Mouse (Mus musculus): ENCODE data around the gene Fcgr3. TPM values are rescaled to one million over a fixed set of nuclear protein-coding genes. Genes with fewer than 3 reads are reported as not detected.
A peak's percentile ranks its signal among the peaks of the same experiment; 100 is the strongest.

Fcgr3 gene
- polyA plus RNA-seq, 1 experiment from 2014 or later = 5.5 TPM

- Histone ChIP-seq H3K36me3 (replicated peaks) (no peaks in the 10 kb centered on the region), H3K27me3 (replicated peaks; ENCODE audit: low read depth, poor library complexity, severe bottlenecking) (peaks cover 20% of the 10 kb centered on the region), H3K4me1 (peaks cover 12% of the 10 kb centered on the region), H3K27ac (replicated peaks) (no peak overlapping the region), H3K9me3 (no peaks in the 10 kb centered on the region), H3K4me3 (no peak overlapping the region)
- WGBS = 92% methylated on average over 7 of the region's 7 CpGs
- no peak for DNase-seq (ENCODE audit: low spot score)
These were observed 24.9 kb downstream of the Fcgr3 start for GRCm38 (mm10) chr1:171039880-171040279.

- H3K27me3 ChIP-seq (replicated peaks; ENCODE audit: low read depth, poor library complexity, severe bottlenecking) = peaks cover 25% of the 10 kb centered on the region
- WGBS = 80% methylated on average over 6 of the region's 6 CpGs
- H3K4me3 ChIP-seq = no peak overlapping the region
- no peaks in the 10 kb centered on the region for H3K9me3 ChIP-seq
- no peaks in the 10 kb centered on the region for H3K36me3 ChIP-seq (replicated peaks)
- DNase-seq (ENCODE audit: low spot score) = no peak
- no peak overlapping the region for H3K27ac ChIP-seq (replicated peaks)
- H3K4me1 ChIP-seq = peaks cover 19% of the 10 kb centered on the region
These were observed 25.6 kb downstream of the Fcgr3 start for GRCm38 (mm10) chr1:171039135-171039534.

GRCm38 (mm10) chr1:171037861-171038721 is 26.6 kb downstream of the Fcgr3 start:
- peak overlapping the region; percentile 89 for H3K4me3 ChIP-seq
- under 1% methylated on average over 47 of the region's 47 CpGs for WGBS
- H3K36me3 ChIP-seq (replicated peaks) = no peaks in the 10 kb centered on the region
- peak; percentile 91 for DNase-seq (ENCODE audit: low spot score)
- peaks cover 30% of the 10 kb centered on the region for H3K27me3 ChIP-seq (replicated peaks; ENCODE audit: low read depth, poor library complexity, severe bottlenecking)
- peak overlapping the region; percentile 80 for H3K27ac ChIP-seq (replicated peaks)
- H3K4me1 ChIP-seq = peaks cover 22% of the 10 kb centered on the region
- H3K9me3 ChIP-seq = no peaks in the 10 kb centered on the region

- peak; percentile 66 for DNase-seq (ENCODE audit: low spot score)
- Histone ChIP-seq H3K27ac (replicated peaks) (no peak overlapping the region), H3K36me3 (replicated peaks) (no peaks in the 10 kb centered on the region), H3K4me1 (peaks cover 28% of the 10 kb centered on the region), H3K9me3 (no peaks in the 10 kb centered on the region), H3K27me3 (replicated peaks; ENCODE audit: low read depth, poor library complexity, severe bottlenecking) (peaks cover 43% of the 10 kb centered on the region), H3K4me3 (peak overlapping the region; percentile 89)
- WGBS = 3% methylated on average over 22 of the region's 22 CpGs
These were observed 28.0 kb downstream of the Fcgr3 start for GRCm38 (mm10) chr1:171036550-171037324.

- H3K9me3 ChIP-seq = no peaks in the 10 kb centered on the region
- H3K4me3 ChIP-seq = peak overlapping the region; percentile 72; the same call in 1 of the 2 replicates
- 56% methylated on average over 11 of the region's 11 CpGs for WGBS
- no peak overlapping the region for H3K27ac ChIP-seq (replicated peaks)
- no peak for DNase-seq (ENCODE audit: low spot score)
- H3K4me1 ChIP-seq = peaks cover 28% of the 10 kb centered on the region
- H3K27me3 ChIP-seq (replicated peaks; ENCODE audit: low read depth, poor library complexity, severe bottlenecking) = peaks cover 55% of the 10 kb centered on the region
- H3K36me3 ChIP-seq (replicated peaks) = no peaks in the 10 kb centered on the region
These were observed 29.1 kb downstream of the Fcgr3 start for GRCm38 (mm10) chr1:171035611-171036010.

GRCm38 (mm10) chr1:171034201-171034600 is 30.5 kb downstream of the Fcgr3 start:
- WGBS = 7% methylated on average over 11 of the region's 11 CpGs
- peaks cover 28% of the 10 kb centered on the region for H3K4me1 ChIP-seq
- no peaks in the 10 kb centered on the region for H3K9me3 ChIP-seq
- no peaks in the 10 kb centered on the region for H3K36me3 ChIP-seq (replicated peaks)
- no peak overlapping the region for H3K27ac ChIP-seq (replicated peaks)
- DNase-seq (ENCODE audit: low spot score) = no peak
- peak overlapping the region; percentile 72 for H3K4me3 ChIP-seq
- H3K27me3 ChIP-seq (replicated peaks; ENCODE audit: low read depth, poor library complexity, severe bottlenecking) = peaks cover 65% of the 10 kb centered on the region

- Histone ChIP-seq H3K27ac (replicated peaks) (no peak overlapping the region; the same call in 1 of the 2 replicates), H3K4me3 (peak overlapping the region; percentile 72), H3K36me3 (replicated peaks) (no peaks in the 10 kb centered on the region), H3K27me3 (replicated peaks; ENCODE audit: low read depth, poor library complexity, severe bottlenecking) (peaks cover 65% of the 10 kb centered on the region), H3K9me3 (no peaks in the 10 kb centered on the region), H3K4me1 (peaks cover 28% of the 10 kb centered on the region)
- whole genome bisulfite sequencing = under 1% methylated on average over 20 of the region's 20 CpGs
- peak; percentile 89 for DNase-seq (ENCODE audit: low spot score)
These were observed 31.0 kb downstream of the Fcgr3 start for GRCm38 (mm10) chr1:171033756-171034155.

- H3K36me3 ChIP-seq (replicated peaks) = no peaks in the 10 kb centered on the region
- H3K4me1 ChIP-seq = peaks cover 28% of the 10 kb centered on the region
- peak overlapping the region; percentile 72 for H3K4me3 ChIP-seq
- under 1% methylated on average over 16 of the region's 16 CpGs for WGBS
- H3K27me3 ChIP-seq (replicated peaks; ENCODE audit: low read depth, poor library complexity, severe bottlenecking) = peaks cover 65% of the 10 kb centered on the region
- peak; percentile 57 for DNase-seq (ENCODE audit: low spot score)
- H3K9me3 ChIP-seq = no peaks in the 10 kb centered on the region
- H3K27ac ChIP-seq (replicated peaks) = no peak overlapping the region; the same call in 1 of the 2 replicates
These were observed 31.5 kb downstream of the Fcgr3 start for GRCm38 (mm10) chr1:171033196-171033595.

- Histone ChIP-seq H3K4me1 (peaks cover 28% of the 10 kb centered on the region), H3K9me3 (no peaks in the 10 kb centered on the region), H3K4me3 (peak overlapping the region; percentile 72), H3K36me3 (replicated peaks) (no peaks in the 10 kb centered on the region), H3K27ac (replicated peaks) (no peak overlapping the region), H3K27me3 (replicated peaks; ENCODE audit: low read depth, poor library complexity, severe bottlenecking) (peaks cover 65% of the 10 kb centered on the region)
- 5% methylated on average over 10 of the region's 10 CpGs for WGBS
- DNase-seq (ENCODE audit: low spot score) = no peak
These were observed 32.0 kb downstream of the Fcgr3 start for GRCm38 (mm10) chr1:171032691-171033090.

GRCm38 (mm10) chr1:171031752-171032151 is 33.0 kb downstream of the Fcgr3 start:
- DNase-seq (ENCODE audit: low spot score) = no peak
- H3K9me3 ChIP-seq = no peaks in the 10 kb centered on the region
- H3K27me3 ChIP-seq (replicated peaks; ENCODE audit: low read depth, poor library complexity, severe bottlenecking) = peaks cover 65% of the 10 kb centered on the region
- H3K36me3 ChIP-seq (replicated peaks) = no peaks in the 10 kb centered on the region
- peaks cover 28% of the 10 kb centered on the region for H3K4me1 ChIP-seq
- H3K27ac ChIP-seq (replicated peaks) = no peak overlapping the region
- no peak overlapping the region for H3K4me3 ChIP-seq
- 89% methylated on average over 3 of the region's 3 CpGs for WGBS

GRCm38 (mm10) chr1:171019311-171019950 is 45.3 kb downstream of the Fcgr3 start:
- no peaks in the 10 kb centered on the region for H3K27me3 ChIP-seq (replicated peaks; ENCODE audit: low read depth, poor library complexity, severe bottlenecking)
- H3K27ac ChIP-seq (replicated peaks) = no peak overlapping the region
- no peaks in the 10 kb centered on the region for H3K4me1 ChIP-seq
- 86% methylated on average over 7 of the region's 7 CpGs for WGBS
- no peaks in the 10 kb centered on the region for H3K9me3 ChIP-seq
- H3K4me3 ChIP-seq = no peak overlapping the region
- no peak for DNase-seq (ENCODE audit: low spot score)
- no peaks in the 10 kb centered on the region for H3K36me3 ChIP-seq (replicated peaks)

- H3K36me3 ChIP-seq (replicated peaks) = no peaks in the 10 kb centered on the region
- no peak within 1 kb of the TSS for H3K27ac ChIP-seq (replicated peaks)
- WGBS = 77% methylated on average over 2 of the region's 2 CpGs
These were observed 46.0 kb downstream of the Fcgr3 start, which contains the start of gene Fcgr4 for GRCm38 (mm10) chr1:171018737-171019136. Gene Fcgr4, plus strand, starts transcription at chr1:171018920.

More at GRCm38 (mm10) chr1:171018737-171019136, 46.0 kb downstream of the Fcgr3 start, which contains the start of gene Fcgr4:
- Histone ChIP-seq H3K4me1 (no peaks in the 10 kb centered on the region), H3K4me3 (no peak within 1 kb of the TSS), H3K27me3 (replicated peaks; ENCODE audit: low read depth, poor library complexity, severe bottlenecking) (no peaks in the 10 kb centered on the region), H3K9me3 (no peaks in the 10 kb centered on the region)
- no peak for DNase-seq (ENCODE audit: low spot score)
